Mouse (Mus musculus): ENCODE data around the gene Ntn5.

GRCm38 (mm10) chr7:45665303-45666138, 18.3 kb upstream of the Ntn5 start:
- TF ChIP-seq CTCF (IDR thresholded peaks at IDR 0.05; ENCODE audit: low read depth, low read length) (no peak), POLR2A (IDR thresholded peaks at IDR 0.05; ENCODE audit: borderline replicate concordance, low read depth, low read length) (no peak)

Measured in bone marrow macrophage, adult 2 months (primary cell).